Comparison of ENCODE assay signal across 8 mouse cellular contexts in the genomic region with DNA sequence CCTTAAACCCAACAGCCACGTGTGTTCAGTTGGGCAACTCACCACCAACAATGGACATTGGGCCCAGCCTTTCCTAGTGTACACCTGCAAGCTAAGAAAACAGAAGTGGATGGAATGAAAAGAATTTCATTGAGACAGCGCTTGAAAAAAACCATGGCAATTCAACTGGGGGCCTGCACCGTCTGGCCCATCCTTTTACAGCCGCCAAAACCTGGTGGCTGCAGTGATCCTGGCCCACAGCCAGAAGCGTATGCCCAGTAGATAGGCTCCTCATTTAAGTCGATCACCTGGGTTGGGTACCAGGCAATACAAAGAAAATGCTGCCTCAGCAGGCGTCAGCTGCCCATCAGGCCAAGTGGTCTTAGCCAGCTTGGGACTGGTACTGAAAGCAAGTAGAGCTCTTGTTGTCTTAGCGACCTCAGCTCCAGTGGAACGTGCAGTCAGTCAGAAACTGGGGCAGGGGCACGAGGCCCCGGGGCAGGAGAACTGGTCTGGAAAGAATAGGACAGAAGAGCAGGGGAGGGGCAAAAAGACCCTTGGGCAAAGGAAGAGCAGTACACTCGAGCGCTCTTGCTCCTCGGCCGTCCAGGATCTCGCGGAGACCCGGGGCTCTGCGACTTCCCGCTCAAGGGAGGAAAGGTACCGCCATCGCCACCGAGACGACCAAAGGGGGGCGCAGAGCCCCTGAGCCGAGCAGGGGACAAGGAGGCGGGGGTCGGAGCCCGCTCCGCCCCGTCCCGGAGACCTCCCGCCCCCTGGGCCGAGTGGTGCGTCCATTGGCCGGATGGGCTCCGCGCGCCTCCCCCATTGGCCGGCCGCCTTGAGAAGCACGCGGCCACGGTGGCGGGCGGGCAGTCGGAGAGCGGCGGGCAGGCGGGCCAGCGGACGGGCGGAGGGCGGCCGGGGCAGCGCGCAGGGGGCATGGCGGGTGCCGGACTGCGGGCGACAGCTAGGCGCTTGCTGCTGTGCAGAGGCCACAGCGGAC. TPM values are rescaled to one million over a fixed set of nuclear protein-coding genes. Genes with fewer than 3 reads are reported as not detected.
A peak's percentile ranks its signal among the peaks of the same experiment; 100 is the strongest.
DNase-seq lines count a peak whose midpoint lies in the region; ATAC-seq and TF ChIP-seq lines count a peak whose summit lies in the region.

Nt5dc2 (plus strand) TSS at position 818 of the 985 bp plus-strand sequence.

- TF ChIP-seq CTCF in bone marrow, adult 2 months (IDR thresholded peaks at IDR 0.05; ENCODE audit: control insufficient read depth, insufficient read depth, low read length): no peak
- peak; percentile 37; the same call in 1 of the 2 replicates for TF ChIP-seq CTCF in lung, postnatal 0 days (IDR thresholded peaks at IDR 0.05)

- peak within 1 kb of the TSS; percentile 86 for H3K9ac ChIP-seq in heart, embryonic 16.5 days (ENCODE audit: low read length)
- peak within 1 kb of the TSS; percentile 65 for H3K9ac ChIP-seq in lung, postnatal 0 days (replicated peaks; ENCODE audit: low read depth)

- no peaks in the 10 kb centered on the region for H3K27me3 ChIP-seq in forebrain, embryonic 10.5 days (ENCODE audit: poor library complexity, severe bottlenecking)
- H3K27me3 ChIP-seq in heart, embryonic 16.5 days (ENCODE audit: control insufficient read depth, insufficient read depth, low read length): no peaks in the 10 kb centered on the region
- H3K27me3 ChIP-seq in lung, postnatal 0 days (replicated peaks; ENCODE audit: insufficient read depth, low read length): no peaks in the 10 kb centered on the region

- peak within 1 kb of the TSS; percentile 37 for H3K27ac ChIP-seq in bone marrow, adult 2 months (ENCODE audit: control insufficient read depth, insufficient read depth, low read depth, low read length, poor library complexity)
- peak within 1 kb of the TSS; percentile 98 for H3K27ac ChIP-seq in forebrain, embryonic 10.5 days
- peak within 1 kb of the TSS; percentile 83 for H3K27ac ChIP-seq in heart, embryonic 16.5 days (ENCODE audit: low read length)
- H3K27ac ChIP-seq in lung, postnatal 0 days (ENCODE audit: low read length): peak within 1 kb of the TSS; percentile 86

- peaks cover 48% of the 10 kb centered on the region for H3K36me3 ChIP-seq in forebrain, embryonic 10.5 days (replicated peaks)
- peaks cover 7% of the 10 kb centered on the region for H3K36me3 ChIP-seq in heart, embryonic 16.5 days (ENCODE audit: control insufficient read depth, insufficient read depth)
- 0 out of 2 replicates have a peak, but pooled peaks cover 3% of the 10 kb centered on the region for H3K36me3 ChIP-seq in lung, postnatal 0 days (ENCODE audit: insufficient read depth, low read length)

- TF ChIP-seq POLR2A in bone marrow, adult 2 months (IDR thresholded peaks at IDR 0.05; ENCODE audit: borderline replicate concordance, control insufficient read depth, low read depth, low read length): no peak

- peaks cover 5% of the 10 kb centered on the region; the same call in 1 of the 2 replicates for H3K4me1 ChIP-seq in bone marrow, adult 2 months (ENCODE audit: control insufficient read depth, insufficient read depth, low read length)
- peaks cover 74% of the 10 kb centered on the region for H3K4me1 ChIP-seq in forebrain, embryonic 10.5 days
- peaks cover 50% of the 10 kb centered on the region for H3K4me1 ChIP-seq in heart, embryonic 16.5 days (ENCODE audit: control insufficient read depth, insufficient read depth, low read length)
- peaks cover 22% of the 10 kb centered on the region; the same call in 1 of the 2 replicates for H3K4me1 ChIP-seq in lung, postnatal 0 days (ENCODE audit: insufficient read depth, low read depth, low read length)

- peak within 1 kb of the TSS; percentile 79 for H3K4me3 ChIP-seq in bone marrow, adult 2 months (replicated peaks; ENCODE audit: control insufficient read depth, low read depth, low read length)
- peak within 1 kb of the TSS; percentile 98 for H3K4me3 ChIP-seq in forebrain, embryonic 10.5 days
- peak within 1 kb of the TSS; percentile 71 for H3K4me3 ChIP-seq in heart, embryonic 16.5 days (ENCODE audit: low read length)
- H3K4me3 ChIP-seq in lung, postnatal 0 days (ENCODE audit: low read depth, low read length): peak within 1 kb of the TSS; percentile 71

- peak; percentile 77 for ATAC-seq in heart, embryonic 16.5 days (replicated peaks; ENCODE audit: extremely low read depth, insufficient read depth, low FRiP score)
- ATAC-seq in lung, postnatal 0 days: peak; percentile 70

- WGBS in bone marrow, adult 2 months: 6% methylated on average over 63 of the region's 63 CpGs
- WGBS in forebrain, embryonic 10.5 days: 6% methylated on average over 50 of the region's 63 CpGs
- 3% methylated on average over 45 of the region's 63 CpGs for whole genome bisulfite sequencing in heart, embryonic 16.5 days
- 5% methylated on average over 26 of the region's 63 CpGs for WGBS in lung, postnatal 0 days

- DNase-seq in CD8-positive naive resting alpha-beta T cell, adult 2 months (ENCODE audit: low read depth in 2 of 2, low spot score in 2 of 2): peak; percentile 45 to 55
- peak; percentile 90 for DNase-seq in forebrain, embryonic 10.5 days (ENCODE audit: extremely low spot score, low spot score)
- peak; percentile 95 to 97 for DNase-seq in kidney, postnatal 4 days
- DNase-seq in lung, postnatal 0 days (ENCODE audit: low spot score): peak; percentile 94
- peak; percentile 74 for DNase-seq in ovary, postnatal 10 days (ENCODE audit: low spot score)
- peak; percentile 91 for DNase-seq in thymus, postnatal 25 days

- no peaks in the 10 kb centered on the region for H3K9me3 ChIP-seq in forebrain, embryonic 10.5 days
- H3K9me3 ChIP-seq in heart, embryonic 16.5 days (replicated peaks; ENCODE audit: control insufficient read depth, low read length): no peaks in the 10 kb centered on the region
- no peaks in the 10 kb centered on the region for H3K9me3 ChIP-seq in lung, postnatal 0 days (ENCODE audit: low read length)

- H3K4me2 ChIP-seq in heart, embryonic 16.5 days (ENCODE audit: low read depth, low read length): peak within 1 kb of the TSS; percentile 78
- H3K4me2 ChIP-seq in lung, postnatal 0 days (replicated peaks; ENCODE audit: low read depth, low read length): peak within 1 kb of the TSS; percentile 97

- no peak for TF ChIP-seq EP300 in lung, postnatal 0 days (IDR thresholded peaks at IDR 0.05)

RNA-seq across cellular contexts. Expression of gene Nt5dc2, which starts in this region (rescaled TPM):
- polyA plus RNA-seq in bone marrow, adult 2 months (2011; ENCODE audit: insufficient read depth, insufficient read length, low replicate concordance, missing spikeins): 22.9 and 25.2 TPM in 2 replicates
- polyA plus RNA-seq in forebrain, embryonic 10.5 days (2016; fragmentation: Nextera tagmentation; extraction: Ambion mirVana): 558 and 609 TPM in 2 replicates
- 288 and 319 TPM in 2 replicates for polyA plus RNA-seq in heart, embryonic 16.5 days (2015; fragmentation: Nextera tagmentation; extraction: Ambion mirVana)
- polyA plus RNA-seq in lung, postnatal 0 days (2015; fragmentation: Nextera tagmentation; extraction: Ambion mirVana): 148 and 162 TPM in 2 replicates

Comparison
In these comparisons a context has a peak if more than half of its experiments do, and no peak if none do; other contexts are left out.
1. Peak in every context shown above with its lines: DNase-seq, ATAC-seq, H3K4me3 ChIP-seq and H3K27ac ChIP-seq.
2. H3K27ac ChIP-seq: peak in every context shown above with its lines; median percentile 98 in forebrain, embryonic 10.5 days; 86 in lung, postnatal 0 days; 83 in heart, embryonic 16.5 days; 37 in bone marrow, adult 2 months.